Mouse (Mus musculus) liver, embryonic 11.5 days (tissue): ENCODE measurements around the gene Cd86. TPM values are rescaled to one million over a fixed set of nuclear protein-coding genes. Genes with fewer than 3 reads are reported as not detected.

Experiments
- ATAC-seq: fragments of 200-750 bp; cut with Nextera tagmentation; replicated peaks from 2 replicates; pipeline ENCODE4 v1.8.0; 2017; ENCODE audit warnings: moderate number of reproducible peaks, mild to moderate bottlenecking, moderate TSS enrichment, moderate library complexity; ENCODE audit not compliant: low FRiP score
- DNase-seq: peaks from one replicate; pipeline ENCODE4 v3.0.0-alpha.2; 2017; ENCODE audit warnings: low spot score
- H3K27ac ChIP-seq: fragments of 300-500 bp; sonication (generic); 2 replicates; pipeline ENCODE4 v1.5.1; 2014; ENCODE audit warnings: mild to moderate bottlenecking, low read depth, low read length, control low read depth
- H3K27me3 ChIP-seq: fragments of 300-500 bp; sonication (generic); replicated peaks from 2 replicates; pipeline ENCODE4 v1.6.1; 2014; ENCODE audit warnings: low read length, mixed read lengths; ENCODE audit not compliant: control insufficient read depth, insufficient read depth
- H3K36me3 ChIP-seq: fragments of 300-500 bp; sonication (generic); 2 replicates; pipeline ENCODE4 v1.6.1; 2014; ENCODE audit warnings: mild to moderate bottlenecking, low read length, moderate library complexity, mixed read lengths; ENCODE audit not compliant: control insufficient read depth, insufficient read depth
- H3K4me1 ChIP-seq: fragments of 300-500 bp; sonication (generic); replicated peaks from 2 replicates; pipeline ENCODE4 v1.6.1; 2014; ENCODE audit warnings: low read length, mixed read lengths; ENCODE audit not compliant: control insufficient read depth, insufficient read depth
- H3K4me2 ChIP-seq: fragments of 300-500 bp; sonication (generic); 2 replicates; pipeline ENCODE4 v1.6.1; 2014; ENCODE audit warnings: mild to moderate bottlenecking, control low read depth, moderate library complexity
- H3K4me3 ChIP-seq: fragments of 300-500 bp; sonication (generic); 2 replicates; pipeline ENCODE4 v1.5.1; 2014; ENCODE audit warnings: low read depth, low read length, control low read depth
- H3K9ac ChIP-seq: fragments of 300-500 bp; sonication (generic); 2 replicates; pipeline ENCODE4 v1.6.1; 2014; ENCODE audit warnings: low read depth, low read length, control low read depth
- H3K9me3 ChIP-seq: fragments of 300-500 bp; sonication (generic); 2 replicates; pipeline ENCODE4 v1.6.1; 2016; ENCODE audit warnings: low read length, inconsistent platforms, mixed read lengths; ENCODE audit not compliant: control insufficient read depth
- WGBS: fragments of 180-500 bp; shearing (Covaris S2); extraction: QIAGEN DNeasy Blood & Tissue Kit; methylation state at CpG from one replicate; pipeline ENCODE4 v1.1.7; 2014; 5-methylcytosine and 5-hydroxymethylcytosine counted together
- polyA plus RNA-seq: library from polyadenylated mRNA; unstranded; fragments of >200 nt; fragmentation: Nextera tagmentation; extraction: Ambion mirVana; gene quantifications from 2 replicates; pipeline ENCODE4 v1.2.1, GENCODE M21; 2014

The Cd86 gene
- polyA plus RNA-seq, 1 experiment from 2014 or later: 4.5 TPM

DNA sequence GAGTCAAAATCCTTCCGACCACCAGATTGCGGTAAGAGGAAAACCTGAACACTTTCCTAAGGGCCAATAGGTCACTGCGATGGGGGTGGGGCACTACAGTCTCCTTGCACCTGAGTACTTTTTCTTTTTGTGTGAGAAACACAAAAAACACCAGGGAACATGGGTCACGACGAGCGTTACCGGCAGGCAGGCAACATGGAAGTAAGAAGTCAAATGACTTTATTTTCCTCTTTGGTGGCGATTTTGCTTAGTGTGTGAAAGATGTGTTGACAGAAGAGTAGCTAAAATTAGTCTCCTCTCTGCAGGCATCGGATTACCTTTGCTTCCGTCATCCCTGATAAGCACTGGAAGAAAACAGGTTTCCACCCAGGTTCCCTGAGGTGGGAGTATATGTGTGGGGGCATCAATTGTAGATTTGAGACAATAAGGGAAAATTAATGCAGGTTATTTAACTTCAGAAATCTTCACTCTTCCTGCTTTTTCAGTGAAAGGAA is 110.2 kb downstream of the Cd86 start:
- H3K9ac ChIP-seq: no peak overlapping the region
- H3K4me1 ChIP-seq: no peaks in the 10 kb centered on the region
- peaks cover 5% of the 10 kb centered on the region; the same call in 1 of the 2 replicates for H3K9me3 ChIP-seq
- H3K27ac ChIP-seq: no peak overlapping the region
- no peak for DNase-seq
- no peak for ATAC-seq
- no peaks in the 10 kb centered on the region for H3K36me3 ChIP-seq
- 71% methylated on average over 10 of the region's 10 CpGs for WGBS
- no peak overlapping the region for H3K4me2 ChIP-seq
- H3K27me3 ChIP-seq: 0 out of 2 replicates have a peak, but pooled peaks cover 2% of the 10 kb centered on the region
- no peak overlapping the region for H3K4me3 ChIP-seq

Other genes with a start within 250 kb of the Cd86 start
- 4.7 and 7.4 TPM in 2 replicates for gene Stfa3, start 210.7 kb downstream of the Cd86 start, polyA plus RNA-seq
- 0.04 TPM in 1 of 2 replicates, not detected in the other for gene Casr, start 103.9 kb downstream of the Cd86 start, polyA plus RNA-seq
- 0.05 TPM in 1 of 2 replicates, not detected in the other for gene Ildr1, start 27.9 kb upstream of the Cd86 start, polyA plus RNA-seq
- 1.2 and 2.9 TPM in 2 replicates for gene Slc15a2, start 118.9 kb upstream of the Cd86 start, polyA plus RNA-seq
- gene Iqcb1, start 162.3 kb upstream of the Cd86 start, polyA plus RNA-seq: 30.3 and 32.1 TPM in 2 replicates
- 0.53 and 0.71 TPM in 2 replicates for gene Eaf2, start 208.9 kb upstream of the Cd86 start, polyA plus RNA-seq
- gene Golgb1, start 209.1 kb upstream of the Cd86 start, polyA plus RNA-seq: 41.5 and 50.5 TPM in 2 replicates